Mouse (Mus musculus) C2C12 (cell line): ENCODE measurements around the gene Hoxb6. TPM values are rescaled to one million over a fixed set of nuclear protein-coding genes. Genes with fewer than 3 reads are reported as not detected.

Experiments
- H3K27me3 ChIP-seq: one replicate; pipeline ENCODE4 v1.6.1; 2011; ENCODE audit not compliant: control insufficient read depth, insufficient read depth, insufficient read length
- H3K36me3 ChIP-seq: one replicate; pipeline ENCODE4 v1.6.1; 2011; ENCODE audit not compliant: control insufficient read depth, insufficient read depth
- H3K4me3 ChIP-seq: one replicate; pipeline ENCODE4 v1.5.1; 2011; ENCODE audit warnings: mild to moderate bottlenecking, control low read depth; ENCODE audit not compliant: poor library complexity, insufficient read depth, severe bottlenecking
- H3K79me2 ChIP-seq: one replicate; pipeline ENCODE4 v1.6.1; 2011; ENCODE audit not compliant: control insufficient read depth, insufficient read depth
- H3K79me3 ChIP-seq: one replicate; pipeline ENCODE4 v1.6.1; 2011; ENCODE audit warnings: low read depth, control low read depth
- H3ac ChIP-seq: one replicate; pipeline ENCODE3; 2011; ENCODE audit warnings: low read depth; ENCODE audit not compliant: control insufficient read depth, insufficient read length
- CEBPB ChIP-seq: IDR thresholded peaks from one replicate; pipeline ENCODE4 v1.6.1; 2011; ENCODE audit warnings: low read depth, mild to moderate bottlenecking, control low read depth, moderate library complexity
- CTCF ChIP-seq: IDR thresholded peaks from one replicate; pipeline ENCODE4 v1.5.1; 2011; ENCODE audit not compliant: control insufficient read depth, insufficient read depth, insufficient read length
- FOSL1 ChIP-seq: IDR thresholded peaks from one replicate; pipeline ENCODE4 v1.8.0; 2011; ENCODE audit warnings: mild to moderate bottlenecking, low read length; ENCODE audit not compliant: poor library complexity, insufficient read depth, severe bottlenecking
- MAX ChIP-seq: IDR thresholded peaks from one replicate; pipeline ENCODE4 v1.6.1; 2011; ENCODE audit warnings: mild to moderate bottlenecking, control low read depth
- MYOD1 ChIP-seq: IDR thresholded peaks from one replicate; pipeline ENCODE4 v1.6.1; 2011; ENCODE audit warnings: low read depth; ENCODE audit not compliant: control insufficient read depth, insufficient read length
- MYOG ChIP-seq: IDR thresholded peaks from one replicate; pipeline ENCODE4 v1.6.1; 2011; ENCODE audit not compliant: control insufficient read depth, insufficient read length; ENCODE audit errors: extremely low read depth
- USF1 ChIP-seq: IDR thresholded peaks from one replicate; pipeline ENCODE4 v1.6.1; 2011; ENCODE audit warnings: low read depth, mild to moderate bottlenecking, control low read depth, moderate library complexity
- polyA plus RNA-seq: library from polyadenylated mRNA; unstranded; fragments of >200 nt; fragmentation: generic; extraction: Trizol; gene quantifications from one replicate; pipeline ENCODE4 v1.2.1, GENCODE M21; 2012; ENCODE audit warnings: missing spikeins

The Hoxb6 gene
- polyA plus RNA-seq, 1 experiment = 0.05 TPM

DNA sequence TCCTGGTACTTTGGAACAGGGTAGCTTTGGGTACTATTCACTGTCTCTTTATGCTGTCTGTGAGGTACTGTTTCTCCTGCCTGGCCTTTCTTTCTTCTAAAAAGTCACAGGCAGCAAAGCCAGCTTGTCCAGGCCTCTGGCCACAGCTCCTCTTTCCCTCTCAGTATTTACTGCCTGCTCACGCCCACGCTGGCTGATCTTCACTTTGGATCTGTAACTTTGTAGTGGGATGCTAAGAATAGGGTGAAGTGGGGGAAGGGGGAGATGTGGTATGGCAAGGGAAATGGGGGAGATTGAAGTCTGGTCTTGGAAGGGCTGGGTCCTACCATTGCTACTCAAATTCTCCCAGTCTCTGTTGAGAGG, 41.7 kb downstream of the Hoxb6 start:
- Histone ChIP-seq H3K79me3 (no peaks in the 10 kb centered on the region), H3ac (no peak overlapping the region), H3K36me3 (no peaks in the 10 kb centered on the region), H3K79me2 (no peaks in the 10 kb centered on the region), H3K4me3 (no peak overlapping the region), H3K27me3 (peaks cover 92% of the 10 kb centered on the region)
- TF ChIP-seq CTCF (no peak), MYOG (no peak), MAX (no peak), FOSL1 (no peak), USF1 (no peak), MYOD1 (no peak), CEBPB (no peak)

DNA sequence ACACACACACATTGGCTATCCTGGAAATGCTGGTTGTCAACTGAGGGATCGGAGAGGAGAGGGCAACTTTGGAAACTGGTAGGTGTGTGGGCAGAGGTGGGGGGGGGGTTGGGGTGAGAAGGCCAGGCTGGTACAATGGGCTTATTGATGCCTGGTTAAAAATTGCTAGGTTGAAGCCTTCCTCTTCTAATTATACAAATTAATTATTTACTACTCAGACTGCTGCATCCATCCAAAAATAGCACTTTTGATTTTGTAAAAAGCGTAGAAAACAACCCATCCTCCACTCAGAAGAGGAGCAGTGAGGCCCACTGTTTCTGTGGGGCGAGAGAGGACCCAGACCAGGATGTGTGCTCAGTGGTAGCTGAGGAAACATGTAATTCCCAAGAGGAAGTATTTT, 42.7 kb downstream of the Hoxb6 start:
- Histone ChIP-seq H3K79me3 (no peaks in the 10 kb centered on the region), H3ac (no peak overlapping the region), H3K4me3 (no peak overlapping the region), H3K27me3 (peaks cover 92% of the 10 kb centered on the region), H3K36me3 (no peaks in the 10 kb centered on the region), H3K79me2 (no peaks in the 10 kb centered on the region)
- no peak for TF ChIP-seq CEBPB
- no peak for TF ChIP-seq FOSL1
- no peak for TF ChIP-seq MYOD1
- no peak for TF ChIP-seq USF1
- TF ChIP-seq CTCF = no peak
- TF ChIP-seq MYOG = no peak

DNA sequence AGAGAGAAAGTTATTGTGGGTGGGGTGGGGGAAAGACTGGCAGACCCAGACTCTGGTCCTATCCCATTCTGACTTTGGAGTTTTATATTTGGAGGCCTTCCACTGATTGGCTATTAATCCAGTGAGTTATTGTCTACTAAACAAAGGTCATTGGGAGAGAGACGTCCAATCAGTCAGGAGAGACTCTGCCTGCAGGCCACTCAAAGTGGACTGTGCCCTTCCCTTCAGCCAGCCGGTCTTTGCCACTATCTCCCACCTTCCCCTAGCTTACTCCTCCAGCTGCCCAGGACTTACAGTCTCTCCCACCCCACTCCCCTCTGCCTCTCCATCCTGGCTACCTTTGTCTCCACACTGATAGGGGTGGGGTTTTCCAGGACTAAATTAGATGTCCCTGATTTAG, 44.3 kb downstream of the Hoxb6 start:
- H3K79me3 ChIP-seq = no peaks in the 10 kb centered on the region
- H3K79me2 ChIP-seq = no peaks in the 10 kb centered on the region
- H3K4me3 ChIP-seq = no peak overlapping the region
- no peaks in the 10 kb centered on the region for H3K36me3 ChIP-seq
- TF ChIP-seq MYOD1 (no peak), MYOG (no peak), USF1 (no peak), FOSL1 (no peak), CTCF (no peak), CEBPB (no peak), MAX (no peak)
- no peak overlapping the region for H3ac ChIP-seq
- peaks cover 96% of the 10 kb centered on the region for H3K27me3 ChIP-seq

DNA sequence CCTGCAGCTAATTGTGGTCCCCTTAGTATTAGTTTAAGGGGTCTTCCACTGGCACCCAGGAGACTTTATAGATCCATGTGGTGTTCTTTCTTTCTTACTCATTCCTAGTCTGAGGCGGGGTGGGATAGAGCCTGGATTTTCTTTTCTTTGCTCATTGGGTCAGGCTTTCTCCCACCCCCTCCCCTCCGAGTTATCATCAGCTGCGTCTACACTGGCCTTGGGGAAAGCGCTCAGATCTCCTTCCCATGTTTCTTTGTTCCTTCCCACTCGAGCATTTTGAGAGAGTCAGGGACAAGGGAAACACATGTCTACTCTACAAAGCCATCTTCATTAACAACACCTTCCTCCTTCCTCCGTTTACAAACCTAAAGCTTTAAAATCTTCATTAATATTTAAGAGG, 44.8 kb downstream of the Hoxb6 start:
- TF ChIP-seq CEBPB (no peak), FOSL1 (no peak), MYOD1 (no peak), MAX (no peak), MYOG (no peak), CTCF (no peak), USF1 (no peak)
- Histone ChIP-seq H3K79me3 (no peaks in the 10 kb centered on the region), H3K36me3 (no peaks in the 10 kb centered on the region), H3K27me3 (peaks cover 96% of the 10 kb centered on the region), H3K79me2 (no peaks in the 10 kb centered on the region), H3ac (no peak overlapping the region), H3K4me3 (no peak overlapping the region)

DNA sequence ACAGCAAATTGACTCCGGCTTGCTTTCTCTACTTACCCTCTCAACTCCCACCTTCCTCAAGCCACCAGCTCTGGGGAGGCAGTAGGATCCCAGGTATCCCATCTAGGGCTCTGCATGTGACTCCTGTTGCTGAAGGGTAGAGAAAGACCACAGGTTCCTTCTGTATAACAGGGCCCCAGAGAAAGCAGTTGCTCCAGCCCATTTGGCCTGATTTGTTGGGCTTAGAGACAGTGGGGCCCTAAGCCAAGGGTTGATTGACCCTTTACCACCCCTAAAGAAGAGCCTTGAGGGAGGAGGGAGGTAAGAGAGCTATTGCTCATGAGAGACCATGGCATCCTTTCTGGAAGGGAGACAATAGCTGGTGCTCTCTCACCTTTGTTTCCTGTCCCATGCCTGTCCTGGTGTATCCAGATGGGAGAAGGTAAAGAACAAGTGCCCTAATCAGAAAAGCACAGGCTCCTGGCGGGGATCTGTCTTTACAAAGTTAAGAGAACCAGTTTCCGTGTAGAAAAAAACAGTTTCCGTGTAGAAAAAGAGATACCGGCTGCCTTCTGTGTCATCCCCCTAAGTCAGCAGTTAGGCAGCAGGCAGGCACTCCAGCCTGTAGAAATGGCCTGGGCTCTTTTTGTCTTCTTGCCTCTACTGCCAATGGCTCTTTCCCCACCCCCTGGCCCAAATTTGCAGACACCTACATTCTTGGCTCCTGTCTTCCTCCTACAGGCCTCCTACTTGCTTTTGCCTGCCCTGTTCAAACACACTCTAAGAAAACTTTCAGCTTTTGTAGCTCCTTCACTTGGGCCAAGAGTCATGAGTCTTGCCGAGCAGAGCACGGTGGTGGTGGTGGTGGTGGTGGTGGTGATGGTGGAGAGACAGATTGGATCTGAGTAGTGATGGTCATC, 46.9 kb downstream of the Hoxb6 start:
- no peak overlapping the region for H3ac ChIP-seq
- H3K79me2 ChIP-seq = no peaks in the 10 kb centered on the region
- no peaks in the 10 kb centered on the region for H3K36me3 ChIP-seq
- H3K27me3 ChIP-seq = peaks cover 88% of the 10 kb centered on the region
- TF ChIP-seq FOSL1 = no peak
- TF ChIP-seq MYOG = no peak
- no peak for TF ChIP-seq CEBPB
- TF ChIP-seq USF1 = no peak
- TF ChIP-seq MAX = no peak
- no peak for TF ChIP-seq CTCF
- no peak for TF ChIP-seq MYOD1
- H3K79me3 ChIP-seq = no peaks in the 10 kb centered on the region
- H3K4me3 ChIP-seq = no peak overlapping the region

DNA sequence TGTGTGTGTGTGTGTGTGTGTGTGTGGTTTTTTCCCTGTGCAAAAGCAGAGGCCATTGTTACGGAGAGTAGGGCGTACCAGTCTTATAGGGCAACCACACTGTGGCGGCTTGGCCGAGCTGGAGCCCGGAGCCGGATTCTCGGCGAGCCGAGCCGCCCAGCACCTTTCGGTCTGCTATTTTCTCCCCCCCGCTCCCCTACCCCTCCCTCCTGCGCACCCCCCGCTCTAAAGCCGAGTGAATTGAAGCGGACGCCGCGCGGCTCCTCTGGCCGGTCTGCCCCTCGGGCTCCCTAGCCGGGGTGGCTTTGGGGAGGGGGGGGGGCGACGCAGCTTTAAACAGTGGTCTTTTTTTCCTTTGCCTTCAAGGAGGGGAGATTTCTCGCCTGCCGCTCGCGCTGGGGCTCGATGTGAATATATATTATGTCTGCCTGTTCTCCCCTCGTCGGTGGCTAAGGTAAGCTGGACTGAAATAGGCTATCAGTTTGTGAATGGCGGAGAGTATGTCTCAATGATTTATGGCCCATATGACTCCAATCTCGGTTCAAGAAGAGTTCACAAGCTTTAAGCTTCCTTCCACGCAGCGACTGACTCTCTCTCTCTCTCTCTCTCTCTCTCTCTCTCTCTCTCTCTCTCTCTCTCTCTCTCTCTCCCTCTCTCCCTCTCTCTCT, 48.6 kb downstream of the Hoxb6 start:
- no peaks in the 10 kb centered on the region for H3K79me3 ChIP-seq
- no peaks in the 10 kb centered on the region for H3K36me3 ChIP-seq
- no peak overlapping the region for H3K4me3 ChIP-seq
- no peak overlapping the region for H3ac ChIP-seq
- peaks cover 92% of the 10 kb centered on the region for H3K27me3 ChIP-seq
- H3K79me2 ChIP-seq = no peaks in the 10 kb centered on the region
- TF ChIP-seq USF1 (no peak), MYOD1 (no peak), CTCF (no peak), FOSL1 (no peak), CEBPB (no peak), MAX (no peak), MYOG (no peak)
